Mouse (Mus musculus) embryo, embryonic 11 days (tissue): Measurements from ENCODE around the gene Plxna1.

Experiments used
- DNase-seq: peaks from one replicate; pipeline ENCODE4 v3.0.0-alpha.2; 2015

The Plxna1 gene

GRCm38 (mm10) chr6:89360709-89361417 lies 1.6 kb downstream of the Plxna1 start:
- no peak for DNase-seq

GRCm38 (mm10) chr6:89359771-89360708 lies 2.4 kb downstream of the Plxna1 start:
- no peak for DNase-seq

GRCm38 (mm10) chr6:89359192-89359591 lies 3.2 kb downstream of the Plxna1 start:
- no peak for DNase-seq

GRCm38 (mm10) chr6:89355661-89356060 lies 6.8 kb downstream of the Plxna1 start:
- DNase-seq: no peak

- no peak for DNase-seq
These were observed 7.7 kb downstream of the Plxna1 start for GRCm38 (mm10) chr6:89354726-89355125.

GRCm38 (mm10) chr6:89354076-89354475 lies 8.3 kb downstream of the Plxna1 start:
- no peak for DNase-seq

- no peak for DNase-seq
These were observed 9.3 kb downstream of the Plxna1 start for GRCm38 (mm10) chr6:89353101-89353500.

GRCm38 (mm10) chr6:89351441-89352137 lies 10.8 kb downstream of the Plxna1 start:
- DNase-seq: peak; percentile 64

- DNase-seq: no peak
These were observed 11.9 kb downstream of the Plxna1 start for GRCm38 (mm10) chr6:89350520-89350919.

- no peak for DNase-seq
These were observed 12.3 kb downstream of the Plxna1 start for GRCm38 (mm10) chr6:89350037-89350515.

GRCm38 (mm10) chr6:89348363-89348762 lies 14.1 kb downstream of the Plxna1 start:
- no peak for DNase-seq

GRCm38 (mm10) chr6:89347792-89348191 lies 14.6 kb downstream of the Plxna1 start:
- DNase-seq: no peak

- no peak for DNase-seq
These were observed 16.6 kb downstream of the Plxna1 start for GRCm38 (mm10) chr6:89345855-89346254.

GRCm38 (mm10) chr6:89345486-89345785 lies 17.0 kb downstream of the Plxna1 start:
- no peak for DNase-seq

GRCm38 (mm10) chr6:89344613-89345485 lies 17.6 kb downstream of the Plxna1 start:
- peak; percentile 89 for DNase-seq

GRCm38 (mm10) chr6:89341981-89342380 lies 20.4 kb downstream of the Plxna1 start:
- no peak for DNase-seq

GRCm38 (mm10) chr6:89339447-89339846 lies 23.0 kb downstream of the Plxna1 start:
- DNase-seq: no peak

GRCm38 (mm10) chr6:89338733-89339132 lies 23.7 kb downstream of the Plxna1 start:
- DNase-seq: no peak

GRCm38 (mm10) chr6:89337574-89337973 lies 24.8 kb downstream of the Plxna1 start:
- no peak for DNase-seq

GRCm38 (mm10) chr6:89333964-89334702 lies 28.3 kb downstream of the Plxna1 start:
- peak; percentile 90 for DNase-seq

- DNase-seq: no peak
These were observed 31.5 kb downstream of the Plxna1 start for GRCm38 (mm10) chr6:89330957-89331356.

- no peak for DNase-seq
These were observed 33.8 kb downstream of the Plxna1 start for GRCm38 (mm10) chr6:89328634-89329033.
